Mouse (Mus musculus) kidney, postnatal 10 days (tissue): ENCODE results near the gene Kif1c.

Experiments
- DNase-seq: peaks from one replicate; pipeline ENCODE4 v3.0.0; 2021; ENCODE audit warnings: mixed read lengths

Gene Kif1c

GRCm38 (mm10) chr11:70699722-70700556 lies at the start of gene Kif1c, which contains the start of gene Inca1:
Gene Kif1c (plus strand): TSS chr11:70700548.
Gene Inca1 (minus strand): TSS chr11:70700155.
- DNase-seq: peak; percentile 97

- no peak for DNase-seq
Measured at GRCm38 (mm10) chr11:70651391-70651790, 49.0 kb upstream of the Kif1c start.

GRCm38 (mm10) chr11:70652029-70652883 lies 48.1 kb upstream of the Kif1c start:
- no peak for DNase-seq

- DNase-seq: no peak
Measured at GRCm38 (mm10) chr11:70652884-70653344, 47.4 kb upstream of the Kif1c start.

GRCm38 (mm10) chr11:70653345-70654197 lies 46.8 kb upstream of the Kif1c start:
- peak; percentile 85 for DNase-seq

- peak; percentile 92 for DNase-seq
Measured at GRCm38 (mm10) chr11:70654198-70654922, 46.0 kb upstream of the Kif1c start, which contains the start of gene Pfn1. Gene Pfn1 (minus strand): TSS chr11:70654644.

- DNase-seq: peak; percentile 93
Measured at GRCm38 (mm10) chr11:70654923-70655570, 45.3 kb upstream of the Kif1c start.

- peak; percentile 77 for DNase-seq
Measured at GRCm38 (mm10) chr11:70655571-70656455, 44.5 kb upstream of the Kif1c start.

GRCm38 (mm10) chr11:70656456-70656927 lies 43.9 kb upstream of the Kif1c start:
- peak; percentile 76 for DNase-seq

- DNase-seq: peak; percentile 50
Measured at GRCm38 (mm10) chr11:70656964-70657363, 43.4 kb upstream of the Kif1c start, which contains the start of gene Eno3. Gene Eno3 (plus strand): TSS chr11:70657202.

GRCm38 (mm10) chr11:70657573-70657972 lies 42.8 kb upstream of the Kif1c start:
- DNase-seq: no peak

GRCm38 (mm10) chr11:70657991-70658390 lies 42.4 kb upstream of the Kif1c start:
- DNase-seq: no peak

- no peak for DNase-seq
Measured at GRCm38 (mm10) chr11:70658521-70658920, 41.8 kb upstream of the Kif1c start.

GRCm38 (mm10) chr11:70658942-70659341 lies 41.4 kb upstream of the Kif1c start:
- no peak for DNase-seq

- DNase-seq: no peak
Measured at GRCm38 (mm10) chr11:70660571-70660970, 39.8 kb upstream of the Kif1c start.

GRCm38 (mm10) chr11:70663101-70663500 lies 37.2 kb upstream of the Kif1c start:
- DNase-seq: no peak

GRCm38 (mm10) chr11:70663957-70664356 lies 36.4 kb upstream of the Kif1c start:
- no peak for DNase-seq

- DNase-seq: no peak
Measured at GRCm38 (mm10) chr11:70664741-70665140, 35.6 kb upstream of the Kif1c start.

- no peak for DNase-seq
Measured at GRCm38 (mm10) chr11:70666687-70667086, 33.7 kb upstream of the Kif1c start.
